Mouse (Mus musculus) kidney, adult 2 months (tissue): Measurements from ENCODE around the gene Nedd4. TPM values are rescaled to one million over a fixed set of nuclear protein-coding genes. Genes with fewer than 3 reads are reported as not detected.
A peak's percentile ranks its signal among the peaks of the same experiment; 100 is the strongest.

Experiments
- DNase-seq: peaks from one replicate; pipeline ENCODE4 v3.0.0; 2021
- H3K27ac ChIP-seq: fragments of 200-500 bp; 2 replicates; pipeline ENCODE4 v1.5.1; 2012; ENCODE audit warnings: low read depth, low read length, control low read depth, inconsistent platforms; ENCODE audit not compliant: insufficient read depth
- H3K27me3 ChIP-seq: fragments of 200-500 bp; replicated peaks from 2 replicates; pipeline ENCODE4 v1.6.1; 2012; ENCODE audit warnings: mild to moderate bottlenecking, moderate library complexity, low read length, inconsistent platforms; ENCODE audit not compliant: control insufficient read depth, insufficient read depth
- H3K36me3 ChIP-seq: fragments of 200-500 bp; 2 replicates; pipeline ENCODE4 v1.6.1; 2012; ENCODE audit warnings: mild to moderate bottlenecking, moderate library complexity, low read length, inconsistent platforms; ENCODE audit not compliant: control insufficient read depth, insufficient read depth
- H3K4me1 ChIP-seq: fragments of 200-500 bp; 2 replicates; pipeline ENCODE4 v1.6.1; 2011; ENCODE audit warnings: low read length; ENCODE audit not compliant: control insufficient read depth, insufficient read depth
- H3K4me3 ChIP-seq: fragments of 200-500 bp; 2 replicates; pipeline ENCODE4 v1.5.1; 2011; ENCODE audit warnings: mild to moderate bottlenecking, low read depth, low read length, control low read depth; ENCODE audit not compliant: insufficient read depth
- CTCF ChIP-seq: fragments of 200-500 bp; conservative IDR thresholded peaks from 2 replicates; pipeline ENCODE4 v1.5.1; 2011; ENCODE audit warnings: low read depth, mild to moderate bottlenecking, control low read depth, low read length, moderate library complexity, mixed read lengths; ENCODE audit not compliant: insufficient read depth, insufficient read length
- POLR2A ChIP-seq: fragments of 200-500 bp; IDR thresholded peaks from one replicate; pipeline ENCODE4 v1.6.1; 2011; ENCODE audit warnings: low read depth, low read length, control low read depth
- WGBS: fragments of 180-500 bp; shearing (Covaris S2); methylation state at CpG from one replicate; pipeline ENCODE4 v1.1.7; 2018; 5-methylcytosine and 5-hydroxymethylcytosine counted together
- polyA plus RNA-seq: library from polyadenylated mRNA; depleted of rRNA; stranded (reverse); fragments of >200 nt; gene quantifications from 2 replicates; pipeline ENCODE4 v1.2.3, GENCODE M21; 2012; rRNA removed

Nedd4 gene
- polyA plus RNA-seq, 1 experiment, result 118 TPM

- Histone ChIP-seq H3K4me3 (no peak overlapping the region), H3K36me3 (no peaks in the 10 kb centered on the region), H3K27ac (no peak overlapping the region), H3K27me3 (no peaks in the 10 kb centered on the region), H3K4me1 (no peaks in the 10 kb centered on the region)
- peak; percentile 20 for DNase-seq
- WGBS, result 37% methylated on average over 10 of the region's 10 CpGs
- TF ChIP-seq POLR2A (no peak), CTCF (no peak)
These were observed 129.1 kb downstream of the Nedd4 start for GRCm38 (mm10) chr9:72791213-72791582.

GRCm38 (mm10) chr9:72791681-72792080 is 129.5 kb downstream of the Nedd4 start:
- Histone ChIP-seq H3K4me1 (no peaks in the 10 kb centered on the region), H3K4me3 (no peak overlapping the region), H3K36me3 (no peaks in the 10 kb centered on the region), H3K27me3 (no peaks in the 10 kb centered on the region), H3K27ac (no peak overlapping the region)
- WGBS, result 18% methylated on average over 6 of the region's 6 CpGs
- no peak for TF ChIP-seq POLR2A
- no peak for TF ChIP-seq CTCF
- DNase-seq, result peak; percentile 42

GRCm38 (mm10) chr9:72795243-72795642 is 133.1 kb downstream of the Nedd4 start:
- Histone ChIP-seq H3K27me3 (no peaks in the 10 kb centered on the region), H3K27ac (no peak overlapping the region), H3K4me1 (no peaks in the 10 kb centered on the region), H3K4me3 (no peak overlapping the region), H3K36me3 (no peaks in the 10 kb centered on the region)
- TF ChIP-seq CTCF (no peak), POLR2A (no peak)
- WGBS, result 91% methylated on average over 3 of the region's 3 CpGs
- DNase-seq, result no peak

- Histone ChIP-seq H3K27ac (no peak overlapping the region), H3K27me3 (no peaks in the 10 kb centered on the region), H3K36me3 (no peaks in the 10 kb centered on the region), H3K4me1 (no peaks in the 10 kb centered on the region), H3K4me3 (no peak overlapping the region)
- WGBS, result 51% methylated on average over 9 of the region's 9 CpGs
- DNase-seq, result peak; percentile 19
- TF ChIP-seq CTCF (no peak), POLR2A (no peak)
These were observed 135.0 kb downstream of the Nedd4 start for GRCm38 (mm10) chr9:72797136-72797621.

Other genes with a start within 250 kb of the Nedd4 start
- 0.07 and 0.11 TPM in 2 replicates for gene Mns1, start 224.3 kb upstream of the Nedd4 start, polyA plus RNA-seq
- gene Tex9, start 170.1 kb upstream of the Nedd4 start, polyA plus RNA-seq, result 3.0 and 3.4 TPM in 2 replicates
- 5.9 and 6.4 TPM in 2 replicates for gene Rfx7, start 130.1 kb upstream of the Nedd4 start, polyA plus RNA-seq
- 0.06 and 0.15 TPM in 2 replicates for gene Prtg, start 144.5 kb downstream of the Nedd4 start, polyA plus RNA-seq